Mouse (Mus musculus) erythroblast, embryonic 14.5 days (primary cell): ENCODE measurements around the gene Tomm70a.

Experiments used
- GATA1 ChIP-seq: IDR thresholded peaks from 2 replicates; pipeline ENCODE4 v1.6.1; 2012; ENCODE audit warnings: low read length, inconsistent platforms, mixed read lengths
- TAL1 ChIP-seq: IDR thresholded peaks from 3 replicates; pipeline ENCODE4 v1.6.1; 2012; ENCODE audit warnings: low read length, inconsistent platforms, mixed read lengths

GRCm38 (mm10) chr16:57168236-57168635 is 46.7 kb downstream of the Tomm70a start:
- TF ChIP-seq GATA1 (no peak), TAL1 (no peak)
